Mouse (Mus musculus) embryonic facial prominence, embryonic 11.5 days (tissue): ENCODE results near the gene Immp2l. TPM values are rescaled to one million over a fixed set of nuclear protein-coding genes. Genes with fewer than 3 reads are reported as not detected.
A peak's percentile ranks its signal among the peaks of the same experiment; 100 is the strongest.
"Not testable (repeated sequence)": the region's sequence is repeated elsewhere in the genome, so short reads cannot be mapped to it uniquely, and the experiment has no call there.

ENCODE experiments used
- ATAC-seq: fragments of 200-750 bp; cut with Nextera tagmentation; replicated peaks from 2 replicates; pipeline ENCODE4 v1.8.0; 2017; ENCODE audit warnings: low read depth; ENCODE audit not compliant: insufficient number of reproducible peaks, low FRiP score, low TSS enrichment
- DNase-seq: peaks from one replicate; pipeline ENCODE4 v3.0.0-alpha.2; 2015; ENCODE audit warnings: low spot score
- H3K27ac ChIP-seq: fragments of 300-500 bp; sonication (generic); replicated peaks from 2 replicates; pipeline ENCODE4 v1.5.1; 2014; ENCODE audit warnings: mild to moderate bottlenecking, low read depth, low read length, control low read depth
- H3K27me3 ChIP-seq: fragments of 300-500 bp; sonication (generic); 2 replicates; pipeline ENCODE4 v1.6.1; 2014; ENCODE audit warnings: mild to moderate bottlenecking, low read length, moderate library complexity, mixed read lengths; ENCODE audit not compliant: control insufficient read depth, insufficient read depth
- H3K36me3 ChIP-seq: fragments of 300-500 bp; sonication (generic); replicated peaks from 2 replicates; pipeline ENCODE4 v1.6.1; 2014; ENCODE audit warnings: low read depth, mild to moderate bottlenecking, low read length, moderate library complexity, mixed read lengths; ENCODE audit not compliant: control insufficient read depth, insufficient read depth
- H3K4me1 ChIP-seq: fragments of 300-500 bp; sonication (generic); 2 replicates; pipeline ENCODE4 v1.6.1; 2014; ENCODE audit warnings: low read length, mixed read lengths; ENCODE audit not compliant: control insufficient read depth, insufficient read depth
- H3K4me2 ChIP-seq: fragments of 300-500 bp; sonication (generic); 2 replicates; pipeline ENCODE4 v1.6.1; 2014; ENCODE audit warnings: low read depth, mild to moderate bottlenecking, control low read depth, low read length, moderate library complexity
- H3K4me3 ChIP-seq: fragments of 300-500 bp; sonication (generic); 2 replicates; pipeline ENCODE4 v1.5.1; 2014; ENCODE audit warnings: low read depth, low read length, control low read depth
- H3K9ac ChIP-seq: fragments of 300-500 bp; sonication (generic); replicated peaks from 2 replicates; pipeline ENCODE4 v1.6.1; 2014; ENCODE audit warnings: mild to moderate bottlenecking, control low read depth, low read length
- H3K9me3 ChIP-seq: fragments of 300-500 bp; sonication (generic); replicated peaks from 2 replicates; pipeline ENCODE4 v1.6.1; 2016; ENCODE audit warnings: mild to moderate bottlenecking, low read length, inconsistent platforms, mixed read lengths; ENCODE audit not compliant: control insufficient read depth
- WGBS: fragments of 180-500 bp; shearing (Covaris S2); extraction: QIAGEN DNeasy Blood & Tissue Kit; methylation state at CpG from one replicate; pipeline ENCODE4 v1.1.7; 2014; 5-methylcytosine and 5-hydroxymethylcytosine counted together
- polyA plus RNA-seq: library from polyadenylated mRNA; unstranded; fragments of >200 nt; fragmentation: Nextera tagmentation; extraction: Ambion mirVana; gene quantifications from 2 replicates; pipeline ENCODE4 v1.2.1, GENCODE M21; 2014

Immp2l gene
- polyA plus RNA-seq, 1 experiment from 2014 or later, result 10.4 TPM

- no peaks in the 10 kb centered on the region for H3K27me3 ChIP-seq
- no peak for ATAC-seq
- H3K4me3 ChIP-seq, result no peak overlapping the region
- no peak overlapping the region for H3K27ac ChIP-seq
- no peaks in the 10 kb centered on the region for H3K36me3 ChIP-seq
- 75% methylated on average over 9 of the region's 9 CpGs for WGBS
- H3K9ac ChIP-seq, result no peak overlapping the region
- H3K4me2 ChIP-seq, result no peak overlapping the region
- no peaks in the 10 kb centered on the region for H3K9me3 ChIP-seq
- no peaks in the 10 kb centered on the region for H3K4me1 ChIP-seq
- no peak for DNase-seq
These were observed 35.4 kb upstream of the Immp2l start for GRCm38 (mm10) chr12:40988311-40989065.

- Histone ChIP-seq H3K27ac (no peak overlapping the region), H3K4me1 (no peaks in the 10 kb centered on the region), H3K27me3 (no peaks in the 10 kb centered on the region), H3K4me3 (no peak overlapping the region), H3K36me3 (no peaks in the 10 kb centered on the region), H3K9me3 (no peaks in the 10 kb centered on the region), H3K4me2 (no peak overlapping the region), H3K9ac (no peak overlapping the region)
- DNase-seq (no peak), ATAC-seq (no peak)
- WGBS, result 70% methylated on average over 4 of the region's 4 CpGs
These were observed 32.2 kb upstream of the Immp2l start for GRCm38 (mm10) chr12:40991647-40992046.

- 91% methylated on average over 1 of the region's 1 CpGs for WGBS
- DNase-seq, result not testable (repeated sequence)
These were observed 31.7 kb upstream of the Immp2l start for GRCm38 (mm10) chr12:40992237-40992636.

GRCm38 (mm10) chr12:40994846-40995245 is 29.0 kb upstream of the Immp2l start:
- DNase-seq (no peak), ATAC-seq (no peak)
- no peak overlapping the region for H3K4me2 ChIP-seq
- 87% methylated on average over 2 of the region's 2 CpGs for WGBS
- H3K9me3 ChIP-seq, result no peaks in the 10 kb centered on the region
- no peak overlapping the region for H3K4me3 ChIP-seq
- no peaks in the 10 kb centered on the region for H3K4me1 ChIP-seq
- no peaks in the 10 kb centered on the region for H3K27me3 ChIP-seq
- H3K36me3 ChIP-seq, result no peaks in the 10 kb centered on the region
- H3K9ac ChIP-seq, result no peak overlapping the region
- H3K27ac ChIP-seq, result no peak overlapping the region

More at GRCm38 (mm10) chr12:40992237-40992636, 31.7 kb upstream of the Immp2l start:
- not testable (repeated sequence) for H3K9ac ChIP-seq, H3K4me1 ChIP-seq, H3K4me3 ChIP-seq, H3K4me2 ChIP-seq, H3K36me3 ChIP-seq, H3K27ac ChIP-seq, ATAC-seq, H3K9me3 ChIP-seq, H3K27me3 ChIP-seq

- H3K27me3 ChIP-seq, result no peaks in the 10 kb centered on the region
- no peaks in the 10 kb centered on the region for H3K36me3 ChIP-seq
- 76% methylated on average over 9 of the region's 9 CpGs for WGBS
- H3K9ac ChIP-seq, result no peak overlapping the region
- H3K27ac ChIP-seq, result no peak overlapping the region
- ATAC-seq (no peak), DNase-seq (no peak)
- H3K4me1 ChIP-seq, result no peaks in the 10 kb centered on the region
- no peak overlapping the region for H3K4me2 ChIP-seq
- no peaks in the 10 kb centered on the region for H3K9me3 ChIP-seq
- H3K4me3 ChIP-seq, result no peak overlapping the region
These were observed 28.1 kb upstream of the Immp2l start for GRCm38 (mm10) chr12:40995618-40996370.

GRCm38 (mm10) chr12:41022516-41022915 is 1.4 kb upstream of the Immp2l start:
- DNase-seq (no peak), ATAC-seq (no peak)
- Histone ChIP-seq H3K4me2 (no peak overlapping the region), H3K9ac (no peak overlapping the region), H3K36me3 (no peaks in the 10 kb centered on the region), H3K4me3 (no peak overlapping the region), H3K9me3 (no peaks in the 10 kb centered on the region), H3K27me3 (no peaks in the 10 kb centered on the region), H3K4me1 (no peaks in the 10 kb centered on the region), H3K27ac (no peak overlapping the region)
- WGBS, result 90% methylated on average over 1 of the region's 1 CpGs

- WGBS, result 11% methylated on average over 9 of the region's 9 CpGs
- no peaks in the 10 kb centered on the region for H3K9me3 ChIP-seq
- no peak overlapping the region for H3K27ac ChIP-seq
- no peaks in the 10 kb centered on the region for H3K36me3 ChIP-seq
- ATAC-seq (no peak; the same call in 1 of the 2 replicates), DNase-seq (no peak)
- no peaks in the 10 kb centered on the region for H3K4me1 ChIP-seq
- peak overlapping the region; percentile 76 for H3K9ac ChIP-seq
- H3K4me2 ChIP-seq, result peak overlapping the region; percentile 85
- H3K4me3 ChIP-seq, result peak overlapping the region; percentile 66
- no peaks in the 10 kb centered on the region for H3K27me3 ChIP-seq
These were observed 622 bp downstream of the Immp2l start for GRCm38 (mm10) chr12:41024512-41024911.

- Histone ChIP-seq H3K4me2 (no peak overlapping the region), H3K4me1 (no peaks in the 10 kb centered on the region), H3K9me3 (no peaks in the 10 kb centered on the region), H3K4me3 (no peak overlapping the region), H3K27ac (no peak overlapping the region), H3K36me3 (no peaks in the 10 kb centered on the region), H3K27me3 (no peaks in the 10 kb centered on the region), H3K9ac (no peak overlapping the region)
- DNase-seq (no peak), ATAC-seq (no peak)
- WGBS, result 84% methylated on average over 6 of the region's 6 CpGs
These were observed 3.6 kb downstream of the Immp2l start for GRCm38 (mm10) chr12:41027485-41027884.
